Mouse (Mus musculus) forebrain, embryonic 14.5 days (tissue): ENCODE measurements around the gene Shpk. TPM values are rescaled to one million over a fixed set of nuclear protein-coding genes. Genes with fewer than 3 reads are reported as not detected.

ENCODE experiments used
- ATAC-seq: fragments of 200-750 bp; cut with Nextera tagmentation; 2 replicates; pipeline ENCODE4 v1.8.0; 2017; ENCODE audit warnings: mild to moderate bottlenecking, moderate library complexity
- DNase-seq: peaks from one replicate; pipeline ENCODE4 v3.0.0-alpha.2; 2015; ENCODE audit warnings: low spot score
- H3K27ac ChIP-seq: fragments of 300-500 bp; sonication (generic); 2 replicates; pipeline ENCODE4 v1.5.1; 2014; ENCODE audit warnings: low read depth, mild to moderate bottlenecking, control low read depth, low read length, moderate library complexity
- H3K27me3 ChIP-seq: fragments of 300-500 bp; sonication (generic); replicated peaks from 2 replicates; pipeline ENCODE4 v1.6.1; 2014; ENCODE audit warnings: low read length, control low read depth, mixed read lengths; ENCODE audit not compliant: control insufficient read depth, insufficient read depth
- H3K36me3 ChIP-seq: fragments of 300-500 bp; sonication (generic); 2 replicates; pipeline ENCODE4 v1.6.1; 2014; ENCODE audit warnings: low read length, control low read depth; ENCODE audit not compliant: control insufficient read depth, insufficient read depth
- H3K4me1 ChIP-seq: fragments of 300-500 bp; sonication (generic); 2 replicates; pipeline ENCODE4 v1.6.1; 2014; ENCODE audit warnings: antibody characterized with exemption, low read length, control low read depth; ENCODE audit not compliant: control insufficient read depth, insufficient read depth
- H3K4me2 ChIP-seq: fragments of 300-500 bp; sonication (generic); 2 replicates; pipeline ENCODE4 v1.6.1; 2014; ENCODE audit warnings: mild to moderate bottlenecking, control low read depth, low read length
- H3K4me3 ChIP-seq: fragments of 300-500 bp; sonication (generic); 2 replicates; pipeline ENCODE4 v1.5.1; 2014; ENCODE audit warnings: low read depth, low read length, control low read depth
- H3K9ac ChIP-seq: fragments of 300-500 bp; sonication (generic); 2 replicates; pipeline ENCODE4 v1.6.1; 2014; ENCODE audit warnings: mild to moderate bottlenecking, low read length, control low read depth, moderate library complexity
- H3K9me3 ChIP-seq: fragments of 300-500 bp; sonication (generic); replicated peaks from 2 replicates; pipeline ENCODE4 v1.6.1; 2016; ENCODE audit warnings: low read length, control low read depth, mixed read lengths; ENCODE audit not compliant: control insufficient read depth
- WGBS: fragments of 180-500 bp; shearing (Covaris S2); extraction: QIAGEN DNeasy Blood & Tissue Kit; methylation state at CpG from one replicate; pipeline ENCODE4 v1.1.7; 2014; 5-methylcytosine and 5-hydroxymethylcytosine counted together
- polyA plus RNA-seq: library from polyadenylated mRNA; unstranded; fragments of >200 nt; fragmentation: Nextera tagmentation; extraction: Ambion mirVana; gene quantifications from 2 replicates; pipeline ENCODE4 v1.2.1, GENCODE M21; 2014

The Shpk gene
- polyA plus RNA-seq, 1 experiment from 2014 or later, result 1.5 TPM

DNA sequence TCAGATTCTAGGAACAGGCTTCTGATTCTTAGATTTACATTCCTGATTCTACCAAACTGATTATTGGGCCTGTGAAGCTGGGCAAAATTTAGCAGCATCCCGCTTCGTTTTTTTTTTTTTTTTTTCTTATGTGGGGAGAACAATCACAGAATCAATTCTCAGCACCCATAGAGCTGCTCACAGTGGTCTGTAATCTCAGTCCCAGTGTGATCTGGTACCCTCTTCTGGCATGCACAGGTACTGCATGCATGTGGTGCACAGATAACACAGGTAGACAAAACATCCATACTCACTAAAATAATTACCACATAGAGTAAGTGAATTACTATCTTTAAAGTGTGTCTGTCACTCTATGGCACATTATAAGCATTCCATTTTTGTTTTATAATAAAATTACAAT lies 8.4 kb downstream of the Shpk start:
- no peak overlapping the region for H3K4me3 ChIP-seq
- H3K4me1 ChIP-seq, result no peaks in the 10 kb centered on the region
- H3K27me3 ChIP-seq, result no peaks in the 10 kb centered on the region
- ATAC-seq (no peak), DNase-seq (no peak)
- no peak overlapping the region for H3K27ac ChIP-seq
- H3K36me3 ChIP-seq, result no peaks in the 10 kb centered on the region
- H3K9ac ChIP-seq, result no peak overlapping the region
- no peaks in the 10 kb centered on the region for H3K9me3 ChIP-seq
- 88% methylated on average over 2 of the region's 2 CpGs for WGBS
- H3K4me2 ChIP-seq, result no peak overlapping the region

DNA sequence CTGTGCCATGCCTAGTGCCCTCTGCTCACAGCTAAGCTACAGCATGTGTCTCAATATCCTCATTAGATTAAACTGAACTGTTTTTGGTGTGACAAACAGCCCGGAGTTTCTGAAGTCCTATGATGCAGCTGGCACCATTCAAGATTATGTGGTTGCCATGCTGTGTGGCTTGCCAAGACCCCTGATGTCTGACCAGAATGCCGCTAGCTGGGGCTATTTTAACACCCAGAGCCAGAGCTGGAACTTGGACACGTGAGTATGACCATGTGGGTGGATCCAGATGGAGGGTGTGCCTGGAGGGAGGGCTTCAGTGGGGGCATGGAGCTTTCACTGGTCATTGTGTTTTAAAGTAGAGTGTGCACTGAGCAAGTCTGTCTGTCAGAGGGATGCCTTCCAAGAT lies 14.7 kb downstream of the Shpk start:
- H3K4me1 ChIP-seq, result no peaks in the 10 kb centered on the region
- no peak overlapping the region for H3K9ac ChIP-seq
- H3K4me2 ChIP-seq, result no peak overlapping the region
- no peaks in the 10 kb centered on the region for H3K27me3 ChIP-seq
- 75% methylated on average over 3 of the region's 3 CpGs for WGBS
- no peak overlapping the region for H3K4me3 ChIP-seq
- DNase-seq, result no peak
- ATAC-seq, result no peak
- no peaks in the 10 kb centered on the region for H3K36me3 ChIP-seq
- H3K9me3 ChIP-seq, result no peaks in the 10 kb centered on the region
- H3K27ac ChIP-seq, result no peak overlapping the region

DNA sequence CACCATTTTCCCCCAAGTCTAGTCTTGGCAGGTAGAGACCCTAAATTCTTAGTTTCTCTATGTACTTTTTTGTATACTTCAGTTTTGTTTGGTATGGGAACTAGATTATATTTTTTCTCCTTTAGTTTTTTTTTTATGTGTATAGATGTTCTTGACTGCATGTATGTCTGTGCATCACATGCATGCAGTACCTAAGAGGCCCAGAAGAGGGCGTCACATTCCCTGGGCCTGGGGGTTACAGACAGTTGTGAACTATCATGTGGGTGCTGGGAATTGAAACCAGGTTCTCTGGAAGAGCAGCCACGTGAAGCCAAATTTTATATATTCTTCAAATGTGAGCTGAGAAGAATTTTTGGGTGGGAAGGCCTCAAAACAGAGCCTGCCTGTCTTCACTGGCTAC lies 20.4 kb downstream of the Shpk start:
- Histone ChIP-seq H3K36me3 (no peaks in the 10 kb centered on the region), H3K4me3 (no peak overlapping the region), H3K27ac (no peak overlapping the region), H3K4me2 (no peak overlapping the region), H3K9me3 (no peaks in the 10 kb centered on the region), H3K4me1 (no peaks in the 10 kb centered on the region), H3K27me3 (no peaks in the 10 kb centered on the region), H3K9ac (no peak overlapping the region)
- WGBS, result 62% methylated on average over 2 of the region's 2 CpGs
- DNase-seq (no peak), ATAC-seq (no peak)

DNA sequence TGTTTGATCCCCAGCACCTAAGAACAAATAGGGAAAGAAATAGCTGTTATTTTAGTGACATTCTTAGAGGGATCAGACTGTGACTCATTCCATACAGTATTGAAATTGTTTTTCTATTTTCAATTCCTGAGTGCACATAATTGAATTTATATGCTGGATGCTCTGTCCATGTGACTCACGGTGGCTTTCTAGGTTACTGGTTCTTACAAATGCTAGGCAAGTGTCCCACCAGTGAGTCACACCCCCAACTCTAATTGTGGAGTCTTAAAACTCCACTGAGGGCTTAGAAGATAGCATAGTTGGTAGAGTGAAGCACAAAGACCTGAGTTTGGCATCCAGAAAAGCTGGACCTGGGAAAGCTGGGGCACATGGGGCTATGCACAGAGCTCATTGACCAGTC lies 21.4 kb downstream of the Shpk start:
- WGBS, result 88% methylated on average over 1 of the region's 1 CpGs
- no peak overlapping the region for H3K27ac ChIP-seq
- H3K9ac ChIP-seq, result no peak overlapping the region
- no peaks in the 10 kb centered on the region for H3K36me3 ChIP-seq
- H3K9me3 ChIP-seq, result no peaks in the 10 kb centered on the region
- ATAC-seq (no peak), DNase-seq (no peak)
- H3K4me3 ChIP-seq, result no peak overlapping the region
- no peaks in the 10 kb centered on the region for H3K4me1 ChIP-seq
- H3K27me3 ChIP-seq, result no peaks in the 10 kb centered on the region
- H3K4me2 ChIP-seq, result no peak overlapping the region

DNA sequence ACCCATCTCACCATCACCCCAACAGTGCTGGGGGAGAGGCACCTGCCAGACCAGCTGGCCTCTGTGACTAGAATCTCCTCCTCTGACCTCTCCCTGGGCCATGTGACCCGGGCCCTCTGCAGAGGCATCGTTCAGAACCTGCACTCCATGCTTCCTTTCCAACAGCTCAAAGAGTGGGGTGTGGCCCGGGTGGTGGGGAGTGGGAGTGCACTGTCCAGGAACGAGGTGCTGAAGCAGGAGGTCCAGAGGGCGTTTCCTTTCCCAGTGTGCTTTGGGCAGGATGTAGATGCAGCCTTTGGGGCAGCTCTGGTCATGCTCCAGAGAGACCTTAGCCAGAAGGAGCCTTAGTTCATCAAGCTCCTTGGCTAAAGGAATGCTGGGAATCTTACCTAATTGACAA lies 23.6 kb downstream of the Shpk start:
- Histone ChIP-seq H3K4me2 (no peak overlapping the region), H3K9ac (no peak overlapping the region), H3K36me3 (no peaks in the 10 kb centered on the region), H3K27ac (no peak overlapping the region), H3K4me3 (no peak overlapping the region), H3K9me3 (no peaks in the 10 kb centered on the region), H3K4me1 (no peaks in the 10 kb centered on the region), H3K27me3 (no peaks in the 10 kb centered on the region)
- DNase-seq, result no peak
- WGBS, result 49% methylated on average over 5 of the region's 5 CpGs
- ATAC-seq, result no peak

DNA sequence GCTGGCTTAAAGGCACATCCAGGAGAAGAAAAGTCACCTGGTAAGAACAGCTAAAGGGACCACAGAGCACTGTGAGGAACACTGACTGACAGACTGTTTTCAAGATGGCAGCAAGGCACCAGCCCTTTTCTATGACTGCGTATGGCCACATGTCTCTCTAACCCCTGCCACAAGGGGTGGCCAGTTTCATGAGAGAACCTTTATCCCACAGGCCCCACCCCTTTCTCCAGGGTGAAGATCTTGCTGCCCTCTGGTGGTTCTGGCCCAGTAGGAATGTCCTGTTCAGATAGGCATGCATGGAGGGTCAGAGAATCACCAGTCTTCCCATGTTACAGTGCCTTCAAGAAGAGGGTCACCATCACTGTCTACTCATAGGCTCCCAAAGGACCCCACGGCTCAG lies 24.7 kb downstream of the Shpk start:
- Histone ChIP-seq H3K9ac (no peak overlapping the region), H3K4me3 (no peak overlapping the region), H3K4me1 (no peaks in the 10 kb centered on the region), H3K4me2 (no peak overlapping the region), H3K9me3 (no peaks in the 10 kb centered on the region; the same call in 1 of the 2 replicates), H3K27me3 (no peaks in the 10 kb centered on the region), H3K27ac (no peak overlapping the region), H3K36me3 (no peaks in the 10 kb centered on the region)
- ATAC-seq (no peak), DNase-seq (no peak)
- WGBS, result 79% methylated on average over 2 of the region's 2 CpGs

DNA sequence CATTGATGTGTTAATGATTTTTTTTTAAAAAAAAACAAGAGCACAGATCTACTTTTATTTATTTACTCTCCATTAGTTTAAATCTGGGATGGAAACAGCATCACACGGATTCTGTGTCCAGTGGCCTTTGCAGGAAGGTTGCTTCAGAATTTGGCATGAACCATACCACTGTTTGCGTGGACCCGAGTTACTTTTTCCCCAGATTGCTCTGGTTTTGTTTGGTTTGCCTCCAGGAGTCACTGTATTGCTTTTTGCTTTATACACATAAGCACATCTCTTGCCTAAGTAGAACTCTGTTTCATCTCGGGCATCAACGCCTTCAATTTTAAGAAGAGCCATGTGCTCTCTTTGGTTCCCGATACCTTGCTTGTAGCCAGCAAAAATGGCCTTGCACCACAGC lies 26.6 kb downstream of the Shpk start:
- no peak overlapping the region for H3K4me2 ChIP-seq
- H3K4me1 ChIP-seq, result no peaks in the 10 kb centered on the region
- ATAC-seq (no peak), DNase-seq (no peak)
- 93% methylated on average over 6 of the region's 6 CpGs for WGBS
- no peak overlapping the region for H3K9ac ChIP-seq
- no peak overlapping the region for H3K4me3 ChIP-seq
- no peak overlapping the region for H3K27ac ChIP-seq
- no peaks in the 10 kb centered on the region for H3K27me3 ChIP-seq
- no peaks in the 10 kb centered on the region for H3K36me3 ChIP-seq
- H3K9me3 ChIP-seq, result no peaks in the 10 kb centered on the region; the same call in 1 of the 2 replicates

DNA sequence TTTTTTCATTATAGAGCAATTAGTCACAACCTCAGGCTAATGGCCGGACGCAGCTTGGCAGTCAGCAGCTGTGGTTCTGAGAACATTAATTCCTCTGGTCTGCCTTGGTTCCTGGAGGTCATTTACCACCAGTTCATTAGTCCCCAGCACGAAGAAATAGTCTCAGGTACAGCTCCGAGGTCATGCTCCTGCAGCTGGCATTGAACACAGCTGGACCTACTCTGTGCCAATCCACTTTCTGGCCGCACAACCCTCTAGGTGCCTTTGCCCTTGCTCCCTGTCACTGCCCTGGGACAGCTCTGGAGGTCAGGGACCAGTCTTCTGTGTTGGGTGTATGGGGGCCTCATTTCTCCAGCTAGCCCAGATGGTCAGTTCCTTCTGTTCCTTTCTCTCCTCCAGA lies 29.6 kb downstream of the Shpk start:
- Histone ChIP-seq H3K27ac (no peak overlapping the region), H3K9me3 (no peaks in the 10 kb centered on the region; the same call in 1 of the 2 replicates), H3K4me2 (no peak overlapping the region), H3K4me1 (no peaks in the 10 kb centered on the region), H3K36me3 (no peaks in the 10 kb centered on the region), H3K4me3 (no peak overlapping the region), H3K9ac (no peak overlapping the region), H3K27me3 (no peaks in the 10 kb centered on the region)
- no peak for DNase-seq
- no peak for ATAC-seq
- WGBS, result 84% methylated on average over 5 of the region's 5 CpGs

DNA sequence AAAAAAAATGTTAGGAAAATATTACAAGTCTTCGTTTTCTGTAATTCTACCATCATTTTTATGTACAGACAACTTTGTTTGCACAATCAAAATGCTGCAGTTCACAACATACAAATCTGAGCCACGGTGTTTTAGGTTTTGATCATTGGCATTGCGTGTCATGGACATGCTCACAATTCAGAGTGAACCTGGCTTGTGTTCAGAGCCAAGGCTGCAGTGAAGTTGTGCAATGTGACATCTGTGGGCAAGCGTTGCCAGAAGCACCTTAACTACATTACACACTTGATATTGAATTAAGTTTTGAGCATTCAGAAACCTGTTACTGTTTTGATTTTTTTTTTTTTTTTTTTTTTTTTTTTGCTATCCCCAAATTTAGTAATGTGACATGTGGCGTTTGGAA lies 30.8 kb downstream of the Shpk start:
- Histone ChIP-seq H3K9ac (no peak overlapping the region), H3K4me2 (no peak overlapping the region), H3K9me3 (no peaks in the 10 kb centered on the region; the same call in 1 of the 2 replicates), H3K27ac (no peak overlapping the region), H3K36me3 (no peaks in the 10 kb centered on the region), H3K4me3 (no peak overlapping the region), H3K27me3 (no peaks in the 10 kb centered on the region), H3K4me1 (no peaks in the 10 kb centered on the region)
- DNase-seq (no peak), ATAC-seq (no peak)
- WGBS, result 89% methylated on average over 5 of the region's 5 CpGs
